Mouse (Mus musculus): ENCODE measurements at regions not wholly inside any gene's neighbourhood (a gene's known extent, or its start where the extent isn't known, plus 50 kb on each side); places are given as distances from the start of the nearest gene placed in this dataset.
"Not testable (repeated sequence)": the region's sequence is repeated elsewhere in the genome, so short reads cannot be mapped to it uniquely, and the experiment has no call there.

DNA sequence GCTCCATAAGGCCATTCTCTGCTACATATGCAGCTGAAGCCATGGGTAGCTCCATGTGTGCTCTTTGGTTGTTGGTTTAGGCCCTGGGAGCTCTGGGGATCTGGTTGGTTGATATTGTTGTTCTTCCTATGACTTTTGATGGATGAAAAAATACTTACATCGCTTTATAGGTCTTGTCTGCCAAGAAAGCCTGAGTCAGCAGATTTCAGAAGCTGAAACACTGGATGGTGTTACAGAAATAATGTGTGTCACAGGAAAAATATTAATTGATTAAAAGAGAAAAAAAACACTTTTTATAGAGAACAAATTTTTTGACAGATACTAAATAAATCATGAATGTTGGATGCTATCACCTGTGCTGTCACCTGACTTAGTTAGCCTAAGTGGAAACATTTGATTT lies 52.4 kb upstream of the Plxna2 start:
- DNase-seq (ENCODE audit: low spot score) = no peak

DNA sequence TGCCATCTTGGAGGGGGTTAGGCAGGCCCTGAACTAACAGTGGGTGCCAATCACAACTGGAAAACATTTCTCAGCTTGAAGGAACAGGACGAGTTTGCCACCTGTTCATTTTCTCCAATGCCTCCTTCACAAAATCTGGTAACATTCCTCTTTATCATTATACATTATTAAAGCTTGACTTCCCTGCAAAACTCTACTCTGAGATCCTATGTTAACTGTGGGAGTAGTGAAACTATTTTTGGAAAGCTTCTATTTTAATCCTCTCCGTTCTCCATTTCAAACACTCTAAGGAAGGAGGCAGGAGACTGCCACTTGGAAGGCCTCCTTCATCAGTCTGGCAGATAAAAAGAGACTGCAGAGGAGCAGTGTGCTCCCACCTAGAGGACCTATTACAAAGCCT lies 54.1 kb upstream of the Plxna2 start:
- no peak for DNase-seq (ENCODE audit: low spot score)

GRCm38 (mm10) chr1:194561098-194561497 lies 56.9 kb upstream of the Plxna2 start:
- DNase-seq (ENCODE audit: low spot score) = no peak

DNA sequence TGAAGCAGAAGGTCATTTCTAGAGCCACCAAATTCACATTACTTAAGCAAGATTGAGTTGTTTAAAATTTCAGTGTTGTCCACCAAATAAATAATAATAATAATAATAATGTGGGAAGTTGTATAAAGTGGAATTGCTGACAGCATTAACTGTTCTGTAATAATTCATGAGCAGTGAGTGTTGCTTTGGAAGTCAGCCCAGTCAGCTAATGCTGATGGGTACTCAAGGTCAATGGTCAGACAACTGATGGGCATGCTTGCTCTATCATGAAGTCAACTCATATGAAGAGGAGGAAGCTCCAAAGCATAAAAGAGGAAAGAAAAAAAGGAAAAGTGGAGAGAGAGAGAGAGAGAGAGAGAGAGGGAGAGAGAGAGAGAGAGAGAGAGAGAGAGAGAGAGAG lies 69.4 kb upstream of the Plxna2 start:
- no peak for DNase-seq (ENCODE audit: low spot score)

GRCm38 (mm10) chr1:194548243-194548642 lies 69.8 kb upstream of the Plxna2 start:
- no peak for DNase-seq (ENCODE audit: low spot score)

DNA sequence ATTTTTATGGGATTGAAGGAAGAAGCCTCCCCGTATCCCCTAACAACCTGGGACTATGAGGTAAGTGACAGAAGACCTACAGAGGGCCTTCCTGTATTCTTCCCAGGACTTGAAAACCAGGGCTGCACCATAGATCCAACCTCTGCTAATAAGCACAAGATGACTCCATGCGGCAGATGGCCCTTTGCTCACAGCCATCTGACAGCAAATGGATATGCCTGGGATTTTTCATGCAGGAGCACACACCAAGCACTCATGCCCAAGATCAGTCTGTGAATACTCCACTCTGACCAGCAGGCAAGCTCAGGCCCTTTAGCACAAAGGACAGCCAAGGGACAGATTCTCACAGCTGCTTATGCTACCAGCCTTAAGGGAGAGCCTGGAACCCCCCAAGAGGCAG lies 77.1 kb upstream of the Plxna2 start:
- no peak for DNase-seq (ENCODE audit: low spot score)

- no peak for DNase-seq (ENCODE audit: low spot score)
Measured at GRCm38 (mm10) chr1:194527342-194528165, 90.5 kb upstream of the Plxna2 start.

- DNase-seq (ENCODE audit: low spot score) = no peak
Measured at GRCm38 (mm10) chr1:194524976-194525375, 93.0 kb upstream of the Plxna2 start.

DNA sequence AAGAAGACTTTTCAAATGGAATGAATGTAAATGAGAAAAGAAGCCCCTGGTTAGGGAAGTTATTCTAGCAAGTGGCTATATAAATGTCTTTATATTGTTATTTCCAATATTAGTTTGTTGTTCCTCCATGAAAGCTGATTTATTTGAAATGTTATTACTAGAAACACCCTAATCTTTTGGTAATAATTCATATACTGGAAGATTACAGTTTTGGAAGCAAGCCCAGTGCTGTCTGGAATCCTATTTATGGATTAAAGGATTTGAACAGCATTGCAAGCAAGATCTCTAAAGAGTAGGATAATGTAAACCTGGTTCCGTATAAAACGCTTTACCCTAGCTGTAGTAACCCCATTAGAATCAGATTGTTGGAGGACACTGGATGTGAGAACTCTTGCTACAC lies 96.8 kb upstream of the Plxna2 start:
- DNase-seq (ENCODE audit: low spot score) = no peak

GRCm38 (mm10) chr1:194519509-194520220 lies 98.4 kb upstream of the Plxna2 start:
- DNase-seq (ENCODE audit: low spot score) = no peak

DNA sequence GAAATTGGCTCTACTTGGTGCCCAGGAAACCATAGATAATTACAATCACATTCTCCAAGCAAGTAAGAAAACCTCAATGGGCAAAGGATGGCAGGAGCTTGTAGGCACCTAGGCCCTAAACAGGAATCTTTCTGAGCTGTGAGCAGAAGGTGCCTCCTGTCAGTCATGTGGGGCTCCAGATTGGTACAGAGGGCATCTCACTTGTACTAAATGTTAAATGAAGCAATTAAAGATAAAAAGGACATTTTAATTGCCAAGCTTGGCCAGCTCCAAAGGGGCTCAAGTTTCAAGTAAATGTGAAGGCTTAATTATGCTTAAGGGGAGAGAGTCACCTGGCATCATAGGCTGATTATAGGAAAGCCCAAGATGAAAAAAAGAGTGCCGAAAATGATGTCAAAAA lies 101.9 kb upstream of the Plxna2 start:
- no peak for DNase-seq (ENCODE audit: low spot score)

DNA sequence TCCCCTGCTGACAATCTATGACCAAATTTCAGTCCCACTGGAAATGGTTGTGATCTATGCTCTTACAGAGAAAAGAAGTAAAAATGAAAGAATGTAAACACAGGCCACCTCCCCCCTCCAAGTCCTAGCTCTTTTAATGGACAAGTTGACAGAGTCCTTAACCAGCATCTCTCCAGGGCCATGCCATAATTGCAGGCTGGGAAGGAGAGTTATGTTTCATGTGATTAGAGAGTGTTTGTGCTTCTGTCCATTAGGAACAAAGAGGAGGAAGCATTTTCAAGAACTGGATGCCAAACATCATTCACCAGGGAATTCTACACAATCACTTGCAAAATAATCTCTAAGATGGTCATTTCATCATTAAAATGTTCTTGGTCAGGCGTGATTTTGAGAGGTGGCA lies 109.7 kb upstream of the Plxna2 start:
- DNase-seq (ENCODE audit: low spot score) = peak; percentile 10

GRCm38 (mm10) chr1:194505826-194506225 lies 112.2 kb upstream of the Plxna2 start:
- DNase-seq (ENCODE audit: low spot score) = no peak

GRCm38 (mm10) chr1:194504207-194504606 lies 113.8 kb upstream of the Plxna2 start:
- no peak for DNase-seq (ENCODE audit: low spot score)

- DNase-seq (ENCODE audit: low spot score) = no peak
Measured at GRCm38 (mm10) chr1:194503517-194503916, 114.5 kb upstream of the Plxna2 start.

GRCm38 (mm10) chr1:194496424-194496823 lies 121.6 kb upstream of the Plxna2 start:
- no peak for DNase-seq (ENCODE audit: low spot score)

DNA sequence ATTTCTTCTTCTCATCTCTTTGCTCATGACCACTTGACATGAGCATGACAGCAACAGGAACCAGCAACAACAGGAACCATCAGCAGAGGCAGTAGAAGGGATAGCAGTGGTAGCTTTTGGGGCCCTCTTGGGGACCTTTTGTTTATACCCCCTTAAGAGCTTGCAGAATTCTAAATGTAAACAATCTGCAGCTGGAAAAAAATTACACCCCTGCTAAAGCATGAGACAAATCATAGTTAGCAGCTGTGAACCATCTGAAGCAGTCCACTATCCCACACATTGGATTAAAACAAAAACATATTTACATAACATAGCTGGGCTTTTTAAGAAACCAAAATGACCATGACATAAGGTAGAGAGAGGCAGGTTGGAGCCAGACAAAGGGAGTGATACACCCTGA lies 126.9 kb upstream of the Plxna2 start:
- DNase-seq (ENCODE audit: low spot score) = no peak

- no peak for DNase-seq (ENCODE audit: low spot score)
Measured at GRCm38 (mm10) chr1:194488126-194488525, 129.9 kb upstream of the Plxna2 start.

GRCm38 (mm10) chr1:194482717-194483059 lies 135.3 kb upstream of the Plxna2 start:
- DNase-seq (ENCODE audit: low spot score) = no peak

DNA sequence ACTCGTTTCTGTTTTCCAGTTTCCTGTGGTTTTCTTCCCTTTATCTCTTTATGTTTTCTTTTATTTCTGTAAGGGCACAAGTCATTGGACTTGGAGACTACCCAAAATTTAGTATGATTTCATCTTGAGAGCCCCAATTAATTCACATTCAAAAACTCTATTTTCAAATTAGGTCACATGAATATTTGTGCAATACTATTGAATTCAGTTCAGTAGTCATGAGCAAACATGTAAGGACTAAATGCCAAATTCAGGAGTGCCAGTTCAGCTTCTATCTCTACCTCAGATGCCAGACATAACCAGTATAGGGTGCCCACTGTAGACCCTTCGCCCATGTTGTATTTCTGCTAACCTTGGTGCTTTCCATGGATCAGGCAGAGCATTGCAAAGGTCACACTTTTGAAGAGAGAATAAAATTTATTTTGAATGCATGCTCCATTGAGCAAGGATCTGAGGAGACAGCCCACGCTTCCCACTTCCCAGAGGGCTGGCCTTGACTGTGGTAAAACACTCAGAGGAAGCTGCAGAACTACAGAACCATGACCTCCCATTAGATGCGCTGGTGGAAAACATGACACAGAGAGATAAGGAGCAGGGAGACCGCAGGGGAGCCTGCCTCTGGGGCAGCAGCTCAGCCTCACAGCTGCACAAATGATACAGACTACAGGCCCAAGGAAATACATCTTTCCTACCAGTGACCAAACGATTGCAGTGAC lies 135.9 kb upstream of the Plxna2 start:
- no peak for DNase-seq (ENCODE audit: low spot score)

GRCm38 (mm10) chr1:194471281-194471680 lies 146.7 kb upstream of the Plxna2 start:
- DNase-seq (ENCODE audit: low spot score) = not testable (repeated sequence)

GRCm38 (mm10) chr1:194452480-194452879 lies 165.5 kb upstream of the Plxna2 start:
- DNase-seq (ENCODE audit: low spot score) = no peak

GRCm38 (mm10) chr1:194443681-194444080 lies 174.3 kb upstream of the Plxna2 start:
- DNase-seq (ENCODE audit: low spot score) = no peak
